Mouse (Mus musculus) intestine, embryonic 14.5 days (tissue): ENCODE results near the gene C530025M09Rik. TPM values are rescaled to one million over a fixed set of nuclear protein-coding genes. Genes with fewer than 3 reads are reported as not detected.

Source experiments
- ATAC-seq: fragments of 200-750 bp; cut with Nextera tagmentation; replicated peaks from 2 replicates; pipeline ENCODE4 v1.8.0; 2017; ENCODE audit warnings: low read depth, moderate number of reproducible peaks, moderate TSS enrichment, moderate library complexity; ENCODE audit not compliant: low FRiP score, low TSS enrichment
- DNase-seq: peaks from one replicate; pipeline ENCODE4 v3.0.0-alpha.2; 2018; ENCODE audit warnings: low spot score
- H3K27ac ChIP-seq: fragments of 300-500 bp; sonication (generic); 2 replicates; pipeline ENCODE4 v1.5.1; 2014; ENCODE audit warnings: low read depth, mild to moderate bottlenecking, control low read depth
- H3K27me3 ChIP-seq: fragments of 300-500 bp; sonication (generic); replicated peaks from 2 replicates; pipeline ENCODE4 v1.6.1; 2014; ENCODE audit warnings: low read length, control low read depth; ENCODE audit not compliant: control insufficient read depth, insufficient read depth
- H3K36me3 ChIP-seq: fragments of 300-500 bp; sonication (generic); 2 replicates; pipeline ENCODE4 v1.6.1; 2014; ENCODE audit warnings: low read length, control low read depth; ENCODE audit not compliant: control insufficient read depth, insufficient read depth
- H3K4me1 ChIP-seq: fragments of 300-500 bp; sonication (generic); replicated peaks from 2 replicates; pipeline ENCODE4 v1.6.1; 2014; ENCODE audit warnings: low read length, control low read depth, mixed read lengths; ENCODE audit not compliant: control insufficient read depth, insufficient read depth
- H3K4me2 ChIP-seq: fragments of 300-500 bp; sonication (generic); 2 replicates; pipeline ENCODE4 v1.6.1; 2014; ENCODE audit warnings: low read length
- H3K4me3 ChIP-seq: fragments of 300-500 bp; sonication (generic); 2 replicates; pipeline ENCODE4 v1.5.1; 2014; ENCODE audit warnings: low read depth, low read length, control low read depth, mixed read lengths
- H3K9ac ChIP-seq: fragments of 300-500 bp; sonication (generic); 2 replicates; pipeline ENCODE4 v1.6.1; 2014; ENCODE audit warnings: mild to moderate bottlenecking, low read length
- H3K9me3 ChIP-seq: fragments of 300-500 bp; sonication (generic); 2 replicates; pipeline ENCODE4 v1.6.1; 2016; ENCODE audit warnings: low read length, control low read depth; ENCODE audit not compliant: control insufficient read depth
- WGBS: fragments of 180-500 bp; shearing (Covaris S2); extraction: QIAGEN DNeasy Blood & Tissue Kit; methylation state at CpG from one replicate; pipeline ENCODE4 v1.1.7; 2014; 5-methylcytosine and 5-hydroxymethylcytosine counted together
- polyA plus RNA-seq: library from polyadenylated mRNA; unstranded; fragments of >200 nt; fragmentation: Nextera tagmentation; extraction: Ambion mirVana; gene quantifications from 2 replicates; pipeline ENCODE4 v1.2.1, GENCODE M21; 2014

The C530025M09Rik gene
- polyA plus RNA-seq, 1 experiment from 2014 or later: not detected

DNA sequence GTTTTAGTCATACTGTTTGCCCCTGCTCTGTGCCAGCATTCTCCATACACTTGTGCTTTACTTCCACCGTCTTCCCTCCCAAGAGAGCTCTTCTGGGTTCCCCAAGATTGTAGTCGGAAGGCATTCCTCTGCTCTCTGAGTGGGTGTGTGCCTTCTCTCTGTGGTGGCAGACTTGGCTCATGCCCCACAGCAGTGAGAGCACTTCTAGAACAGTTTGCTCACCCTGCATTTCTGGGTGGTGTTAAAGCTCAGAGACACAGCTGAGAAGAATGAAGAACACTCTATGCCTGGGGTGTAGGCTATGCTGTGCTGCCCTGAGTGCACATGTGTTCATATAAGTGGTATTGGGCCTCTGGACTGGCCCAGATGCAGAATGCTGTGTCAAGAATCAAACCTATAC is 13.6 kb upstream of the C530025M09Rik start:
- no peak for DNase-seq

DNA sequence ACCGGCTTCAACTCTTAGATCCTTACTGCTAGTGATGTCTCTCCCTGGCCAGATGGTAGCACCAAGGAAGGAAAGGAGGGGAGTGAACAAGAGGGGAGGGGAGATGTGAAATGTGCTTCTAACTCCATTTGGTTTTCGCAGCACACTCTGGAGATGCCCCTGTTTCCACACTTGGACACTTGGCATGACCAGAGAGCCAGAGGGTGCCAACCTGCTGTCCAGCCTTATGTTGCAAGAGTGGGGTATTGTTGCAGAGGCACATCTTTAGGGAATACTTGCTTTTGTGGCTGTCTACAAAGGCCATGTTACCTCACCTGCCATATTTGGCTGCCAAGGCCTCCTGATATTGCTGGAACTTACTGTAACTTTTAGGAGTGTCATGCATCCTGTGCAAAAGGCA is 8.7 kb upstream of the C530025M09Rik start:
- 83% methylated on average over 2 of the region's 2 CpGs for WGBS
- H3K4me2 ChIP-seq: no peak overlapping the region
- no peaks in the 10 kb centered on the region for H3K4me1 ChIP-seq
- no peak overlapping the region for H3K4me3 ChIP-seq
- H3K36me3 ChIP-seq: no peaks in the 10 kb centered on the region
- DNase-seq: no peak
- no peak overlapping the region for H3K27ac ChIP-seq
- ATAC-seq: no peak
- no peaks in the 10 kb centered on the region for H3K9me3 ChIP-seq
- H3K27me3 ChIP-seq: no peaks in the 10 kb centered on the region
- no peak overlapping the region for H3K9ac ChIP-seq

More for the DNA sequence above, 13.6 kb upstream of the C530025M09Rik start:
- Histone ChIP-seq H3K4me3 (no peak overlapping the region), H3K27me3 (no peaks in the 10 kb centered on the region), H3K36me3 (no peaks in the 10 kb centered on the region), H3K9ac (no peak overlapping the region), H3K9me3 (no peaks in the 10 kb centered on the region), H3K4me1 (no peaks in the 10 kb centered on the region), H3K27ac (no peak overlapping the region), H3K4me2 (no peak overlapping the region)
- 82% methylated on average over 2 of the region's 2 CpGs for WGBS
- no peak for ATAC-seq

- H3K4me2 ChIP-seq: no peak overlapping the region
- H3K27me3 ChIP-seq: peaks cover 20% of the 10 kb centered on the region
- no peak for DNase-seq
- H3K4me3 ChIP-seq: no peak overlapping the region
- H3K4me1 ChIP-seq: no peaks in the 10 kb centered on the region
- no peak for ATAC-seq
- 82% methylated on average over 2 of the region's 2 CpGs for WGBS
- H3K27ac ChIP-seq: no peak overlapping the region
- H3K36me3 ChIP-seq: no peaks in the 10 kb centered on the region
- H3K9ac ChIP-seq: no peak overlapping the region
- H3K9me3 ChIP-seq: no peaks in the 10 kb centered on the region
These were observed 5.6 kb upstream of the C530025M09Rik start for GRCm38 (mm10) chr2:149836471-149837135.

DNA sequence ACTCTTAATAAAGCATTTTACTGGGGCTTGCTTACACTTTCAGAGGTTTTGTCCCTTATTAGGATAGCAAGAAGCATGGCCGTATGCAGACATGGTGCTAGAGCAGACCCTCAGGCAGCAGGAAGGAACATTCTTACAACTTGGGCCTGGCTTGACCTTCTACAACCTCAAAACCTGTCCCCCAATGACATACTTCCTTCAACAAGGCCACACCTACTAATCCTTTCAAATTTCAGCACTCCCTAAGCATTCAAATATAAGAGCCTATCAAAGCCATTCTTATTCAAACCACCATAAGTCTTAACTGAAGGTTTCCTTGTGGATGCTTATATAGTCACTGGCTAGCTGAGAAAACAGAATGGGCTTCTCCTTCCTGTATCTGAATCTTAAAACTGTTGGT is 4.1 kb upstream of the C530025M09Rik start:
- H3K4me2 ChIP-seq: no peak overlapping the region
- H3K27me3 ChIP-seq: peaks cover 35% of the 10 kb centered on the region
- DNase-seq (no peak), ATAC-seq (no peak)
- no peak overlapping the region for H3K9ac ChIP-seq
- 90% methylated on average over 1 of the region's 1 CpGs for WGBS
- 0 out of 2 replicates have a peak, but pooled peaks cover 3% of the 10 kb centered on the region for H3K4me1 ChIP-seq
- H3K9me3 ChIP-seq: no peaks in the 10 kb centered on the region
- no peak overlapping the region for H3K4me3 ChIP-seq
- no peaks in the 10 kb centered on the region for H3K36me3 ChIP-seq
- H3K27ac ChIP-seq: no peak overlapping the region

DNA sequence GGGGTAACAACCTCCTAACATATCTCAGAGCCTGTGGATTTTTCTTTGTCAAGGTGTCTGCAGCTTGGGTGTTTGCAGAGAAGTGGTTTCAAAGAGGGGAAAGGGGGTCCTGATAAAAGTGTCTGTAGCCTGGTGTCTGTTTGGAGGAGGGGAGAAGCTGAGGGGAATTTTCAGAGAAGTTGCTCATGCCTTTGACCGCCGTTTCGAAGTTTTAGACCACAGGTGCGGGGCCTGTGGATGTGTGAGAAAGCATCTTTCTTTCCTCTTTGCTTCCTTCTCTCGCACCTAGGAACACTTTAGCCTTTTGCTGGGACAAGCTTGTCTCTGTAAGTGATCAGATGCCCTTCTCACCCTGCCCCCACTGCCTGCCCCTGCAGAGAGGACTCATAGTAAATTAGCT is 1.3 kb upstream of the C530025M09Rik start:
- ATAC-seq (no peak), DNase-seq (no peak)
- H3K4me3 ChIP-seq: peak overlapping the region; percentile 50
- no peaks in the 10 kb centered on the region for H3K9me3 ChIP-seq
- no peaks in the 10 kb centered on the region for H3K36me3 ChIP-seq
- 12% methylated on average over 5 of the region's 5 CpGs for WGBS
- H3K4me1 ChIP-seq: 0 out of 2 replicates have a peak, but pooled peaks cover 5% of the 10 kb centered on the region
- no peak overlapping the region for H3K27ac ChIP-seq
- H3K9ac ChIP-seq: no peak overlapping the region
- peaks cover 47% of the 10 kb centered on the region for H3K27me3 ChIP-seq
- peak overlapping the region; percentile 91 for H3K4me2 ChIP-seq

DNA sequence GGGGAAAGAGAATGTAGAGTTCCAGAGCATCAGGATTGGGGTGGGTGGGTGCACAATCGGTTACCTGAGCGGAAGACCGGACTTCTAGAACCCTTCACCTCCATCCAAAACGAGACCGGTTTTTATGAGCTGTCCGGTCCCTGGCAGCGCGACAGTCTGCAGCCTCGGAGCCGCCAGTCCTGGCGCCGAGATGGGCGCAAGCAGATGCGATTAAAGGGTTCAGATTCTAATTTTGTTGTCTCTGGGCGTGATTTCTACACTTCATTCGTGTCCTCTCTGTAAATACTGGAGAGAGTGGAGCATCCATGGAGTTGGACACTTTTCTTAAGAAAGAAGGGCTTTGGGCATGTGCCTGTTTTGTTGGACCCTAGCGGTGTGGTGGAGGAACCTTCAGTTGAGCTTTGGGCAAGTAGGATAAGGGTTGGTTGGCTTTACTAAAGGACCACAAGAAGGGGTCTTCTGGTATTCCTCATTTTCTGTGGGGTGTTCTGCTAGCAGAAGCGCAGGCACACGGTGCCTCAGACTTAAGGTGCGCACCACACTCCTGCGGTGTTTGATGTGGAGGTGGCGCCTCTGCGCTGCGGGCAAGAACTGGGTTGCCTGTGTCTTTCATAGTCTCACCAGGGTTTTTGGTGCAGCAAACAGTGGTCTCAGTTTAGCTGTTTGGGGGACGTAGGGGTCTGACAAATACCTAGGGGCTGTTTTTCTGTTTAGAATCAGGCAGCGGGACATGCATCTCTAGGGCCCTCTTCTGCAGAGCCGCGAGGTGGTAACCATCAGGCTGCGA is 639 bp upstream of the C530025M09Rik start:
- H3K27me3 ChIP-seq: peaks cover 47% of the 10 kb centered on the region
- ATAC-seq (0 out of 2 replicates have a peak, but pooled peaks have one; percentile 7), DNase-seq (peak; percentile 62)
- WGBS: 2% methylated on average over 29 of the region's 29 CpGs
- no peaks in the 10 kb centered on the region for H3K36me3 ChIP-seq
- H3K4me3 ChIP-seq: peak overlapping the region; percentile 50
- H3K4me2 ChIP-seq: peak overlapping the region; percentile 91
- H3K9me3 ChIP-seq: no peaks in the 10 kb centered on the region
- 0 out of 2 replicates have a peak, but pooled peaks cover 5% of the 10 kb centered on the region for H3K4me1 ChIP-seq
- no peak overlapping the region for H3K9ac ChIP-seq
- H3K27ac ChIP-seq: no peak overlapping the region

GRCm38 (mm10) chr2:149829955-149830535 is 968 bp downstream of the C530025M09Rik start:
- ATAC-seq (no peak; the same call in 1 of the 2 replicates), DNase-seq (peak; percentile 57)
- Histone ChIP-seq H3K36me3 (no peaks in the 10 kb centered on the region), H3K27me3 (peaks cover 47% of the 10 kb centered on the region), H3K4me2 (peak overlapping the region; percentile 91), H3K9ac (peak overlapping the region; percentile 46), H3K9me3 (no peaks in the 10 kb centered on the region), H3K4me3 (peak overlapping the region; percentile 50), H3K27ac (no peak overlapping the region), H3K4me1 (0 out of 2 replicates have a peak, but pooled peaks cover 5% of the 10 kb centered on the region)
- 2% methylated on average over 26 of the region's 26 CpGs for WGBS

DNA sequence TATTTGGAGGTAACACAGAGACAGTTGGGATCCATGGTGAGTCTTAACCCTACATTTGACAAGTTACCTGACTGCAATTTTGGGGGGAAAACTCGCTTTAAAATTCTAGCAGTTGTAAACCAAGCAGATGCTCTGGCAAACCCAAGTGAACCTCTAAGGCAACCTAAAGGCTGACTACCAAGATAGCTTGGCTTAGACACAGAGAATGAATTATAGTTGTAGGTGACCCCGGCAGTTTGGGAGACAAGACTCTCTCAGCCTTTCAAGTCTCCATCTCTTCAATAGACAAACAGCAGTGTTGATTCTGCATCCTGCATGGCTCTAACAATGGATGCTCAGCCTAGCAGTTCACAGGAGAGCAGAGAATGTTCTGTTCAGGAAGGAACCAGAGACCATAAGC is 2.1 kb downstream of the C530025M09Rik start, which contains the start of gene Syndig1:
Syndig1 (plus strand) TSS at position 301 of the 400 bp plus-strand sequence.
- Histone ChIP-seq H3K36me3 (no peaks in the 10 kb centered on the region), H3K9ac (peak within 1 kb of the TSS; percentile 46; the same call in 1 of the 2 replicates), H3K4me3 (peak within 1 kb of the TSS; percentile 50), H3K4me2 (peak within 1 kb of the TSS; percentile 91), H3K27me3 (peaks cover 47% of the 10 kb centered on the region), H3K27ac (no peak within 1 kb of the TSS), H3K9me3 (no peaks in the 10 kb centered on the region), H3K4me1 (0 out of 2 replicates have a peak, but pooled peaks cover 5% of the 10 kb centered on the region)
- no peak for DNase-seq
- WGBS: 58% methylated on average over 2 of the region's 2 CpGs
- no peak for ATAC-seq
